Mouse (Mus musculus): Measurements from ENCODE around the gene Plxna2.

Plxna2 gene

GRCm38 (mm10) chr1:194774754-194775153, 156.7 kb downstream of the Plxna2 start:
- no peak for DNase-seq

- no peak for DNase-seq
These were observed 157.8 kb downstream of the Plxna2 start for GRCm38 (mm10) chr1:194775656-194776374.

GRCm38 (mm10) chr1:194776510-194777244, 158.7 kb downstream of the Plxna2 start:
- no peak for DNase-seq

GRCm38 (mm10) chr1:194777608-194778007, 159.6 kb downstream of the Plxna2 start:
- no peak for DNase-seq

GRCm38 (mm10) chr1:194780392-194780791, 162.4 kb downstream of the Plxna2 start:
- DNase-seq: no peak

- DNase-seq: peak; percentile 27
These were observed 162.9 kb downstream of the Plxna2 start for GRCm38 (mm10) chr1:194780794-194781390.

- no peak for DNase-seq
These were observed 163.5 kb downstream of the Plxna2 start for GRCm38 (mm10) chr1:194781556-194781955.

- no peak for DNase-seq
These were observed 164.3 kb downstream of the Plxna2 start for GRCm38 (mm10) chr1:194782325-194782724.

GRCm38 (mm10) chr1:194787626-194788025, 169.6 kb downstream of the Plxna2 start:
- DNase-seq: no peak

GRCm38 (mm10) chr1:194793226-194793924, 175.4 kb downstream of the Plxna2 start:
- no peak for DNase-seq

- DNase-seq: peak; percentile 29
These were observed 177.3 kb downstream of the Plxna2 start for GRCm38 (mm10) chr1:194795316-194795715.

- no peak for DNase-seq
These were observed 179.8 kb downstream of the Plxna2 start for GRCm38 (mm10) chr1:194797843-194798242.

- DNase-seq: no peak
These were observed 180.5 kb downstream of the Plxna2 start for GRCm38 (mm10) chr1:194798511-194798910.

- DNase-seq: peak; percentile 38
These were observed 190.2 kb downstream of the Plxna2 start for GRCm38 (mm10) chr1:194808261-194808660.

GRCm38 (mm10) chr1:194808681-194809080, 190.7 kb downstream of the Plxna2 start:
- no peak for DNase-seq

- no peak for DNase-seq
These were observed 191.6 kb downstream of the Plxna2 start for GRCm38 (mm10) chr1:194809600-194809999.

GRCm38 (mm10) chr1:194814187-194814586, 196.2 kb downstream of the Plxna2 start:
- DNase-seq: no peak

- no peak for DNase-seq
These were observed 197.5 kb downstream of the Plxna2 start for GRCm38 (mm10) chr1:194815547-194815946.

GRCm38 (mm10) chr1:194816913-194817312, 198.9 kb downstream of the Plxna2 start:
- DNase-seq: peak; percentile 77

- no peak for DNase-seq
These were observed 202.9 kb downstream of the Plxna2 start for GRCm38 (mm10) chr1:194820953-194821352.

GRCm38 (mm10) chr1:194821721-194822120, 203.7 kb downstream of the Plxna2 start:
- no peak for DNase-seq

GRCm38 (mm10) chr1:194828316-194828715, 210.3 kb downstream of the Plxna2 start:
- DNase-seq: no peak

GRCm38 (mm10) chr1:194835238-194835637, 217.2 kb downstream of the Plxna2 start:
- no peak for DNase-seq
